Mouse (Mus musculus) kidney, adult 2 months (tissue): ENCODE data around the gene Jade1. TPM values are rescaled to one million over a fixed set of nuclear protein-coding genes. Genes with fewer than 3 reads are reported as not detected.

Source experiments
- DNase-seq: peaks from one replicate; pipeline ENCODE4 v3.0.0; 2021
- H3K27ac ChIP-seq: fragments of 200-500 bp; 2 replicates; pipeline ENCODE4 v1.5.1; 2012; ENCODE audit warnings: low read depth, low read length, control low read depth, inconsistent platforms; ENCODE audit not compliant: insufficient read depth
- H3K27me3 ChIP-seq: fragments of 200-500 bp; replicated peaks from 2 replicates; pipeline ENCODE4 v1.6.1; 2012; ENCODE audit warnings: mild to moderate bottlenecking, moderate library complexity, low read length, inconsistent platforms; ENCODE audit not compliant: control insufficient read depth, insufficient read depth
- H3K36me3 ChIP-seq: fragments of 200-500 bp; 2 replicates; pipeline ENCODE4 v1.6.1; 2012; ENCODE audit warnings: mild to moderate bottlenecking, moderate library complexity, low read length, inconsistent platforms; ENCODE audit not compliant: control insufficient read depth, insufficient read depth
- H3K4me1 ChIP-seq: fragments of 200-500 bp; 2 replicates; pipeline ENCODE4 v1.6.1; 2011; ENCODE audit warnings: low read length; ENCODE audit not compliant: control insufficient read depth, insufficient read depth
- H3K4me3 ChIP-seq: fragments of 200-500 bp; 2 replicates; pipeline ENCODE4 v1.5.1; 2011; ENCODE audit warnings: mild to moderate bottlenecking, low read depth, low read length, control low read depth; ENCODE audit not compliant: insufficient read depth
- CTCF ChIP-seq: fragments of 200-500 bp; conservative IDR thresholded peaks from 2 replicates; pipeline ENCODE4 v1.5.1; 2011; ENCODE audit warnings: low read depth, mild to moderate bottlenecking, control low read depth, low read length, moderate library complexity, mixed read lengths; ENCODE audit not compliant: insufficient read depth, insufficient read length
- POLR2A ChIP-seq: fragments of 200-500 bp; IDR thresholded peaks from one replicate; pipeline ENCODE4 v1.6.1; 2011; ENCODE audit warnings: low read depth, low read length, control low read depth
- WGBS: fragments of 180-500 bp; shearing (Covaris S2); methylation state at CpG from one replicate; pipeline ENCODE4 v1.1.7; 2018; 5-methylcytosine and 5-hydroxymethylcytosine counted together
- polyA plus RNA-seq: library from polyadenylated mRNA; depleted of rRNA; stranded (reverse); fragments of >200 nt; gene quantifications from 2 replicates; pipeline ENCODE4 v1.2.3, GENCODE M21; 2012

Jade1 gene
- polyA plus RNA-seq, 1 experiment, result 29.9 TPM

DNA sequence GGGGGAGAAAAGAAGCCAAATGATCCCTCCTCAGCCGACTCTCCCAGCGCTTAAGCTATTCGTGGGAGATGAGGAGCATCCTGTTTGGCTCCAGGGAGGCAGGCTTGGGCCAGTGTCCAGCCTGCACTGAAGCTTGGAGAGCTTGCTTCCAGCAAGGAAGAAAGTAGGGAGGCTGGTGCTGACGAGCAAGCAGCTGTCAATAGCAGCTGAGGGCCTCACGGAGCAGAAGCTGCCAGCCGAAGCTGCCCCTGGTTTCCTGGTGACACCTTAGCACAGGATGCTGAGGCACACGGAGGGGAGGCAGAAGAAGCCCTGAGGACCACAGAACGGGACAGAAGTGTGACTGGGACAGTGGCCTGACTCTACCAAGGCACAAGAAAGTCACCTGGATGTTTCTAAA is 24.0 kb upstream of the Jade1 start:
- DNase-seq, result peak; percentile 15
- 22% methylated on average over 8 of the region's 8 CpGs for WGBS
- H3K4me3 ChIP-seq, result no peak overlapping the region
- H3K4me1 ChIP-seq, result peaks cover 13% of the 10 kb centered on the region
- H3K27ac ChIP-seq, result no peak overlapping the region
- no peaks in the 10 kb centered on the region for H3K36me3 ChIP-seq
- TF ChIP-seq POLR2A (no peak), CTCF (no peak)
- H3K27me3 ChIP-seq, result no peaks in the 10 kb centered on the region

DNA sequence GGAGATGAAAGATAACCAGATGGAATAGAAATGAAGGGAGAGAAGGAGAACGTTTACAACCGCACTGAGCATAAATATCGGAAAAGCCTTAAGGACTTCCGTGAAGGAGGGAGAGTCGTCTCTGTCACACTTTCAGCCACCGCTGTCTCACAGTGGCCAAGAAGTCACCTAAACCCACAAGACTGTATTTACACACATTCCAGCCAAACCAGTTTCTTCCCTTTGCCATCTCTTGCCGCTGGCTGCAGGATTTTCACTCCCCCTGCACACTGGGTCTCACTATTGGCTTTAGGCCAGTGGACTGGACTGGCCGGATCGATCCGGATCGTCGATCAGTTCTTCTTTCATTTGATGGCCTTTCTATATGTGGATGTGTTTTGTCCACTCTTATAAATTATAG is 23.4 kb upstream of the Jade1 start:
- 54% methylated on average over 12 of the region's 12 CpGs for WGBS
- no peak overlapping the region for H3K4me3 ChIP-seq

DNA sequence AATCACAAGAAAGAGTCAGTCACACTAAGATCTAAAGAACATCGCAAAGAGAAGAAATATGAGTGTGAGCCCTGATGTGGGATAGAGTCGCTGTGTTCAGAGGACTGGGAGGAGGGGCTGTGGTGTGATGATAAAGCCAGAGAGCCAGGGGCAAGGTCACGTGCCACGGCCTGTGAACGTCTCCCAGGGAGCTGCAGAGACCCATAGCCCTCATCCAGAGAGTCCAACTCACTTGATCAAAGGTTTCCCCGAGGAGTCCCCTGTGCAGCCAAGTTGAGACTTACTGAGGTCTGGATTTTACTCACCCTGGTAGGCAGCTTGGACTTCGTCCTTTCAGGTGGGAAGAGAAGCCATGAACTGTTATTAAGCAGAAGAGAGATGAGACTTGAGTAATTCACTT is 21.9 kb upstream of the Jade1 start:
- no peaks in the 10 kb centered on the region for H3K36me3 ChIP-seq
- no peak overlapping the region for H3K4me3 ChIP-seq

More for the DNA sequence above, 23.4 kb upstream of the Jade1 start:
- H3K4me1 ChIP-seq, result peaks cover 13% of the 10 kb centered on the region
- TF ChIP-seq CTCF (no peak), POLR2A (no peak)
- H3K36me3 ChIP-seq, result no peaks in the 10 kb centered on the region
- peak; percentile 11 for DNase-seq
- no peak overlapping the region for H3K27ac ChIP-seq
- no peaks in the 10 kb centered on the region for H3K27me3 ChIP-seq

DNA sequence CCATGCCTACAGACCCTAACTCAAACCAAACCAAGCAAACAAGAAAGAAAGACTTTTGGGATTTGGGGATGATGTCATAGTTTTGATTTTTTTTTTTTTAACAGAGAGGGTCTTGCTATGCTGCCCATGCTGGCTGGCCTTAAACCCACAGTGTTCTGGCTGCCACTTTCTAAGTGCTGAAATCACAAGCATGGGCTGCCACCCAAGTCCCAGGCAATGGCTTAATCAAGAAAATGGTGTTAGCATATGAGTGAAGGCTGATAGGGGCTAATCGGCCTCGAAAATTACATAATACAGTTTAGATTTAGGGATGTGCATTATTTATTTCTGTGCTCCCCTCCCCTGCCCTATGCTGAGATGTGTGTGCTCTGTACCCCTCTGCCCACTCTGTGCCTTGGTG is 17.6 kb upstream of the Jade1 start:
- TF ChIP-seq POLR2A (no peak), CTCF (no peak)
- 96% methylated on average over 2 of the region's 2 CpGs for WGBS

More for the DNA sequence above, 21.9 kb upstream of the Jade1 start:
- H3K4me1 ChIP-seq, result peaks cover 13% of the 10 kb centered on the region
- peak; percentile 92 for DNase-seq
- WGBS, result 30% methylated on average over 7 of the region's 7 CpGs
- TF ChIP-seq POLR2A (no peak), CTCF (no peak)
- peak overlapping the region; percentile 19 for H3K27ac ChIP-seq
- no peaks in the 10 kb centered on the region for H3K27me3 ChIP-seq

GRCm38 (mm10) chr3:41541313-41541712 is 14.2 kb upstream of the Jade1 start:
- 79% methylated on average over 3 of the region's 3 CpGs for WGBS
- Histone ChIP-seq H3K4me1 (no peaks in the 10 kb centered on the region), H3K4me3 (no peak overlapping the region), H3K27ac (no peak overlapping the region), H3K27me3 (no peaks in the 10 kb centered on the region), H3K36me3 (no peaks in the 10 kb centered on the region)
- DNase-seq, result peak; percentile 30
- no peak for TF ChIP-seq POLR2A
- TF ChIP-seq CTCF, result peak; percentile 65

More for the DNA sequence above, 17.6 kb upstream of the Jade1 start:
- Histone ChIP-seq H3K27ac (no peak overlapping the region), H3K36me3 (no peaks in the 10 kb centered on the region), H3K4me3 (no peak overlapping the region), H3K27me3 (no peaks in the 10 kb centered on the region), H3K4me1 (peaks cover 9% of the 10 kb centered on the region)
- DNase-seq, result no peak

GRCm38 (mm10) chr3:41544451-41544850 is 11.1 kb upstream of the Jade1 start:
- H3K4me3 ChIP-seq, result no peak overlapping the region
- H3K4me1 ChIP-seq, result no peaks in the 10 kb centered on the region
- TF ChIP-seq POLR2A, result no peak
- TF ChIP-seq CTCF, result no peak
- no peaks in the 10 kb centered on the region for H3K36me3 ChIP-seq
- peak; percentile 23 for DNase-seq
- WGBS, result 49% methylated on average over 7 of the region's 7 CpGs
- H3K27me3 ChIP-seq, result no peaks in the 10 kb centered on the region
- H3K27ac ChIP-seq, result no peak overlapping the region

- Histone ChIP-seq H3K36me3 (no peaks in the 10 kb centered on the region), H3K27me3 (no peaks in the 10 kb centered on the region), H3K4me3 (no peak overlapping the region), H3K4me1 (no peaks in the 10 kb centered on the region), H3K27ac (no peak overlapping the region)
- no peak for TF ChIP-seq CTCF
- no peak for TF ChIP-seq POLR2A
- DNase-seq, result no peak
- WGBS, result 98% methylated on average over 5 of the region's 5 CpGs
These were observed 8.2 kb upstream of the Jade1 start for GRCm38 (mm10) chr3:41547289-41547688.
